Mouse (Mus musculus): ENCODE measurements around the gene U2surp. TPM values are rescaled to one million over a fixed set of nuclear protein-coding genes. Genes with fewer than 3 reads are reported as not detected.
"Not testable (repeated sequence)": the region's sequence is repeated elsewhere in the genome, so short reads cannot be mapped to it uniquely, and the experiment has no call there.

Gene U2surp
- total RNA-seq, 2 experiments from 2014 or later = 34.2 to 39.0 TPM

DNA sequence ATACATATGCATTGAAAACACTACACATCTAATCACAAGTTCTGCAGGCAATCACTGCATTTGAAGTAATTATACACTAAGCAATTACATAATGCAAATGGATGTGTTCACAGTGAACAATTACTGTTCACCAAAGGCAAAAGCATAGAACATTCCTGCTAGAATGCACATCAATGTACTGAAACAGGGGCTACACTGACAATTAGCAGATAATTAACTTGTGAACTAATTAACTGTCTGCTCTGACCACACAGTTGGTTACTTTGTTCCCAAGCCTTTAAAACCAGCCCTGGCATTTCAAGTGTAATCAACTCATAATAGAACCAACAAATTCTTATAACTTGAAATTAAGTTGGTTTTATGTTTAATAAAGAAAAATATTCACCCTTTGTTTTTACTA, 22.9 kb downstream of the U2surp start:
- DNase-seq = no peak
- intact Hi-C loops (cut with DNase I) = no loop called here

DNA sequence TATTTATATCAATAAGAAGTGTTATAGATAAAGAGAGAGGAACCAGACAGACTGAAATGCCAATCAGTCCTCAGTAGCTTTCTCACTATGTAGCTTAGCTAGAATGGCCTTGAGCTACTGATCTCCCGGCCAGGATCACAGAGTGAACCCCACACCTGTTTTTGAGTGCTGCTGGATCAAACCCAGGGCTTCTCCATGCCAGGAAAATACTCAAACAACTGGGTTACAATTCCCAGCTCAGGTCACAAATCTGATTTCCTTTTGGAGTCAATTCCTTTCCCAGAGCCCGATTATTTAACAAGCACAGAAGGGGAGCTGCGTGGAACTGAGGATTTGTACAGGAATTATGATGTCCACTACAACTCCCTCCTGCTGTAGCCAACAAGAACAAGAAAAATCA, 31.8 kb downstream of the U2surp start:
- intact Hi-C loops (cut with DNase I) = no loop called here
- DNase-seq = no peak

- intact Hi-C loops (cut with DNase I) = no loop called here
- DNase-seq = no peak
These were observed 33.4 kb downstream of the U2surp start for GRCm38 (mm10) chr9:95478443-95478842.

- intact Hi-C loops (cut with DNase I) = loop anchor here (5.0 kb wide), 1 partner anchor 379 kb away; no protein-coding TSS in a partner anchor
- no peak for DNase-seq
These were observed 38.9 kb downstream of the U2surp start for GRCm38 (mm10) chr9:95472926-95473325.

- intact Hi-C loops (cut with DNase I); DNase-seq: not testable (repeated sequence)
These were observed 42.7 kb downstream of the U2surp start for GRCm38 (mm10) chr9:95469011-95469576.

- DNase-seq = no peak
- intact Hi-C loops (cut with DNase I) = loop anchor here (5.0 kb wide), 1 partner anchor 722 kb away; no protein-coding TSS in a partner anchor
These were observed 47.8 kb downstream of the U2surp start for GRCm38 (mm10) chr9:95464028-95464427.

DNA sequence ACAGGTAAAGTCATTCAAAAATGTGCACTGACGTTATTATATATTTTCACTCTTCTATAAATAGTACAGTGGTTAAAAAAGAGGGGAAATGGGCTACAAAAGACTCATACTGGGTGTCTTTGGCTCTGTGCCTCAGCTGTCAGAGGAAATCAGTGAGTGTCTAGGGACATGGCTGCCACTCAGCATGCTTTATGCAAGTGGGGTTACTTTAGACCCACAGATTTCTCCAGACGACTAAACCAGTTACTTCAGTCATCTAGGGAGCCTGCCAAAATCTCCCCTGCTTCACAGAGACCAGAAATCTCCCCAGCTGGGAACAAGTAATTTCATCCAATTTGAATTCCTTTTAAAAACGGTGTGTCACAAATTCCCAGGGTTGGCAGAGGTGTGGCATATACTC, 59.9 kb downstream of the U2surp start:
- intact Hi-C loops (cut with DNase I) = no loop called here
- no peak for DNase-seq

GRCm38 (mm10) chr9:95450586-95450985, 61.2 kb downstream of the U2surp start:
- intact Hi-C loops (cut with DNase I) = no loop called here
- DNase-seq = peak in 1 of 2 experiments; percentile 9

- DNase-seq = peak in 1 of 2 experiments; percentile 42
- intact Hi-C loops (cut with DNase I) = no loop called here
These were observed 69.5 kb downstream of the U2surp start for GRCm38 (mm10) chr9:95442321-95442731.

- intact Hi-C loops (cut with DNase I) = no loop called here
- DNase-seq = no peak
These were observed 73.9 kb downstream of the U2surp start for GRCm38 (mm10) chr9:95437883-95438282.

- DNase-seq = no peak
- intact Hi-C loops (cut with DNase I) = no loop called here
These were observed 75.5 kb downstream of the U2surp start for GRCm38 (mm10) chr9:95436294-95436613.

DNA sequence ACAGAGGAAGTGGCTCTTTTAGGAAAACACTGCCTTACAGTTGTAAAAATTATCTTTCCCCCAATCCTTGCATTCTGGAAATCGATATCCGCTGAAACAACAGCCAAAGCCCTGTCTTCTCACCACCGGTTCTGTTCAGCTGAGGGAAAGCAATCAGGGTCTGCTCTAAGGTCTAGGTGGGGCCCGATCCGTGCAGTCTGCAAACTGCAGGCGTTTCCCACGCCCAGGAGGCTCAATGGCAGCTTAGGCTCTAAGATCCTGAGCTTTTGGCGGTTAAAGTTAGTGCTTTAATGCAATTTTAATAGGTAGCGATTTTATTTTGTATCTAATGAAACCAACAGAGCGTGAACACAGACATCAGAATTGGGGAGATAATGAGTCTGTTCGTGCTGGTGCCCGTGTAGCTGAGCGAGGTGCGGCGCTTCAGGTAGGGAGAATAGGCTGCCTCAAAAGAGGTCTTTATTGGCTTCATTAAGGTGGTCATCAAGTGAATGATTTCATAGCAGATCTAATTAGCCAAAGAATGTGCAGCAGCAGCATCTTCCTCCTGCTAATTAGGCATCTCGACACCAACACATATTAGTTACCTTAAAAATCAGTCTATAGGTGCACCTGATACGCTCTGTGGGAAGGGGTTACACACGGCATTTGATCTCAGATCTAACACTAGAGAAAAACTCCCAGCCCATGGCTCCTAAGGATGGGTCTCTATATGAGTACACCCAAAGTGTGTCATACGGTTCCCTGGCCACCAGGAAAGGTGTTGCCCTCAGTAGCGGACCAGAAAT, 76.1 kb downstream of the U2surp start:
- no peak for DNase-seq
- intact Hi-C loops (cut with DNase I) = no loop called here

DNA sequence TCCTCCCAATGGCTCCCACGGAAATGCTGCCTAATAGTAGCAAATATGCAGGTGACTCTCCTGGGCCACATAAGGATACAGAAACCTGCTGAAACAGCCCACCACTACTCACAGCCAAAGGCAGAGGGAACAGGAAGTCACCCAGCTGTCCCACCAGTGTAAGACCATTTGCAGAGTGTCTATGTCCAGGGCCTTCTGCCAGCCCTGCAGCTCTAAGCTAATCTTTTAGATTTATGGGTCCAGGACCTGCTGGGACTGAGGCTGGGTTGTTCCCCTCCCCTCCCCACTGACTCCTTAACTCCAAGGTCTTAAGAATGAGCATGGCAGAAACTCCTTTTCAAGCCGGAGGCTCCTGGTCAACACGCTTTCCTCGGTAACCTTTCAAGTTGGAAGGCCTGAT, 83.5 kb downstream of the U2surp start:
- intact Hi-C loops (cut with DNase I) = no loop called here

GRCm38 (mm10) chr9:95413911-95414310, 97.9 kb downstream of the U2surp start:
- intact Hi-C loops (cut with DNase I) = no loop called here
- DNase-seq = no peak

More for the DNA sequence above, 83.5 kb downstream of the U2surp start:
- DNase-seq = no peak

- intact Hi-C loops (cut with DNase I) = no loop called here
- DNase-seq = no peak
These were observed 99.7 kb downstream of the U2surp start for GRCm38 (mm10) chr9:95412047-95412446.

GRCm38 (mm10) chr9:95407586-95408220, 104.1 kb downstream of the U2surp start:
- intact Hi-C loops (cut with DNase I) = loop anchor here (5.0 to 10.0 kb wide), 6 partner anchors 130 to 540 kb away; no protein-coding TSS in a partner anchor
- DNase-seq = peak in 1 of 2 experiments; percentile 48

Other genes with a start within 250 kb of the U2surp start
- gene Chst2, start 105.3 kb downstream of the U2surp start, total RNA-seq (2021) = 1 to 10 TPM; 2.2 to 2.3 TPM
- gene Paqr9, start 47.7 kb upstream of the U2surp start, total RNA-seq (2021) = 10 to 100 TPM; 48.8 to 50.6 TPM
- gene Pcolce2, start 125.6 kb upstream of the U2surp start, total RNA-seq (2021) = 10 to 100 TPM; 24.3 to 25.1 TPM
- gene Trpc1, start 238.4 kb upstream of the U2surp start, total RNA-seq (2021) = 1 to 10 TPM; 6.7 to 8.6 TPM